Mouse (Mus musculus): ENCODE results near the gene Opa3.

Gene Opa3

DNA sequence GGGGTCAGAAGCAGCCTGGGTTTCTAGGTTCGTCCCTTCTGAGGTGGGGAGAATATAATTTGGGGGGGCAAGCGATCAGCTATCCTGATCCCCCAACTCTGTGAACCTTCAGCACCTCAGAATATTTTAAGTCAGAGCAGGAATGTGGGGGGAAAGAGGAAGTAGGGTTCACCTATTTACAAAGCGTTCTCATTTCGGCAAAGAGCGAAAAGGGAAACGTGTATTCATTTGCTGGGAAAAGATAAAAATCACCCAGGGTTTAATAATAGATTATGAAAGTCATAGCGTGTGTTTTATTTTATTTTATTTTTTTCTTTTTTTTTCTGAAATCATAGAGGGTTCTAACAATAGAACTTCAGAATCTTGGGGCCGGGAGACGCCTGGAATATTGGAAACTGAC is 13.2 kb upstream of the Opa3 start:
- no peak for DNase-seq (ENCODE audit: low spot score)

DNA sequence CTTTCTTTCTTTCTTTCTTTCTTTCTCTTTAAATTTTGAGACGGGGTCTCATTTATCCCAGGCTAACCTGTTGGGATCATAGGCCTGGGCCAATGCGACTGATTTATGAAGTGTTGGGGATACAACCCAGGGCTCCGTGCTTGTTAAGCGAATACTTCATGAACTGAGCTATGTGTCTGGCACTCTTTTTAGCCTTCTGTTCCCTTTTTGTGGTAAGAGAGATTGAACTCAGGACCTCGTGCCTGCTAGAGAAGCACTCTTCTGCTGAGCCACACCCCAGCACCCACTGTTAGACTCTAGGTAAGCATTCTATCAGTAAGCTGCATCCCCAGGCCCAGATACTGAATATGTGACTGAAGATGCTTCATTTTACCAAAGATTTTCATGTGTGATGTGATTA is 10.6 kb upstream of the Opa3 start:
- no peak for DNase-seq (ENCODE audit: low spot score)

GRCm38 (mm10) chr7:19217944-19218343 is 10.2 kb upstream of the Opa3 start:
- DNase-seq (ENCODE audit: low spot score), result peak; percentile 52

DNA sequence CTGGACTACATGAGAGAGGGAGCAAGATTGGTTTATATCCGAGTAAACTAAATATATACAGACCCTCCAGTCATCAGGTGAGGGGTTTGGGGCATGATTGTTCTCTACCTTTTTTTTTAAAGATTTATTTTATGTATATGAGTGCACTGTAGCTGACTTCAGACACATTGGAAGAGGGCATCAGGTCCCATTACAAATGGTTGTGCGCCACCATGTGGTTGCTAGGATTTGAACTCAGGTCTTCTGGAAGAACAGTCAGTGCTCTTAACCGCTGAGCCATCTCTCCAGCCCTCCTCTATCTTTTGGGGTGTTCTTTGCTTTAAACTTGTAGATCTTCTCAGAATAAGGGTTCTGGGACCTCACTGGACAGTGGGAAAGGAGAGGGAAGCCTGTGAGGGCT is 8.1 kb upstream of the Opa3 start:
- no peak for DNase-seq (ENCODE audit: low spot score)

DNA sequence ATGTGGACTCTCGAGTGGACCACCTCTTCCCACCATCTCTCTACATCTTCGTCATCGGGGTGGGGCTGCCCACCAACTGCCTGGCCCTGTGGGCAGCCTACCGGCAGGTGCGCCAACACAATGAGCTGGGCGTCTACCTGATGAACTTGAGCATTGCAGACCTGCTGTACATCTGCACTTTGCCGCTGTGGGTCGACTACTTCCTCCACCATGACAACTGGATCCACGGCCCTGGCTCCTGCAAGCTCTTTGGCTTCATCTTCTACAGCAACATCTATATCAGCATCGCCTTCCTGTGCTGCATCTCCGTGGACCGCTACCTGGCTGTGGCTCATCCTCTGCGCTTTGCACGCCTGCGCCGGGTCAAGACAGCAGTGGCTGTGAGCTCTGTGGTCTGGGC is 5.9 kb upstream of the Opa3 start:
- DNase-seq (ENCODE audit: low spot score), result no peak

GRCm38 (mm10) chr7:19222875-19223274 is 5.3 kb upstream of the Opa3 start:
- DNase-seq (ENCODE audit: low spot score), result no peak

DNA sequence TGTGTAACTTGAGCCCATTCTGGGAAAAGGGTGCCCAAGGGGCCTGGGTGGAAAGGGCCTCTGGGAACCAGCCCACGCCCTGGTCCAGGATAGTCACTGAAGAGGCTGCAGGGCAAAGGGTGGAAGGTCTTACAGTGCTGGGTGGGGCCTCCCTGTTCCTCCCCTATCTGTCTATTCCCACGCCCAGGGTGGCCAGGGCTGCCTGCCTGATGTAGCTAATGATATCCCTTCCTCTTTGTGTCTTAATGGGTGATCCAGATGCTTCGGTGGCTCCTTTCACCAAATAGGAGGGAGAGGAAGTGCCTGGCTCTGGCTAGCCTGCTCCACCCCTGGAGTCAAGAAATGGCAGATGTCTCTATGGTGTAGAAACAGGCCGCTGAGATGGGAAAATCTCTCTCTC is 3.2 kb upstream of the Opa3 start:
- no peak for DNase-seq (ENCODE audit: low spot score)

DNA sequence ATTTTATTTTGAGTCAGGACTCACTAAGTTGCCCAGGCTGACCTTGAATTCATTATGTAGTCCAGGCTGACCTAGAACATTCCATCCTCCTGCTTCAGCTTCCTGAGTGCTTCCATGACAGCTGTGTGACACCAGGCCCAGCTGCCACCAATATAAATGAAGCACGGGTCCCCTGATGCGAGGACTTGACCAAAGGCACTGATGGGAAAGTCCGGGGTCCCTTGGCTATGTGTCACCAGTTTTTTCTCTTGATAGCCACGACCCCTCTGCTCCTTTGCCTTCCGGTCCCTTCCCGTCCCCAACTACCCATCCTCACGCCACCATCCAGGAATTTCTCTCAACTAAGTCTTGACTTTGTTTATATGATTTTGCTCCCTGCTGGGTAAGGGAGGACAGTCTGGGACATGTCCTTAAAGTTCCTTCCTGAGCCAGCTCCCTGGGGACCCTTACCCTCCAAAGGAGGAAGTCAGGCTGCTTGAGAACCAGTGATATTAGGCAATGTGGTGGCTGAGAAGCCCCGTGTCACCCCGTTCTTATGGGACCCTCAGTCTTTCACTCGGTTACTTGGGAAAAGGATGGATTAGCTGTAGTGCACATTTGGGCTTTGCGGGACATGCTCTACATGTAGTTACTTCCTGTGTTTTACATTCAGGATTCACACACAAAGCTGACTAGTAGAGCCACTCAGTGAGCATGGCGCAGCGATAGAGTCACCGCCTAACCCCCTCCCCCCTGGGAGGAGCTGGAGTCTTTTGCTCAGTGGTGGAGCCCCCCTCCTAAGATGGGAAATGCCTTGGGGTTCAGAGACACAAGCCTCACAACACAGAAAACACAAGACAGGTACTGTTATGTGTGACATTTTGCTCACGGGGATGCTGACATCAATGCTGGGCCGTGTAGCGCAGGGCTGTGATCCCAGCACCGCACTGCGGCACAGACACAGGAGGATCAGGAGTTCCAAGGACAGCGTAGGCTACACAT is 1.0 kb upstream of the Opa3 start:
- no peak for DNase-seq (ENCODE audit: low spot score)

DNA sequence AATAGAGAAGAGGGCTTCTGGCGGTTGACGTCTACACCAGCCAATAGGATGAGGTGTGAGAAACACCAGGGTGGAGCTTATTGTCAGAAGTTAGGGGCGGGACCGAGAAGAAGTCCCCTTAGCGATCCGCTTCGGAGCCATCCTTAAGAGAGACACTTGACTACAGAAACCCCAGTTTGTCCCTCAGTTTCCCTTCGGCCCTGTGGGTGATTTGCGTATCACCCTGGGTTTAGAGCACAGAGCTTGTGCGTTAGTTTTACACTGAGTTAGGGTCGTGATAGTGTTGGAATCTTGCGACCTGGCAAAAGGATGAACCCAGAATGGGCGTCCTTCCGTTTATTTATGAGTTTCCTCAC is 637 bp downstream of the Opa3 start:
- no peak for DNase-seq (ENCODE audit: low spot score)

- DNase-seq (ENCODE audit: low spot score), result no peak
Measured at GRCm38 (mm10) chr7:19229404-19229803, 1.3 kb downstream of the Opa3 start.

DNA sequence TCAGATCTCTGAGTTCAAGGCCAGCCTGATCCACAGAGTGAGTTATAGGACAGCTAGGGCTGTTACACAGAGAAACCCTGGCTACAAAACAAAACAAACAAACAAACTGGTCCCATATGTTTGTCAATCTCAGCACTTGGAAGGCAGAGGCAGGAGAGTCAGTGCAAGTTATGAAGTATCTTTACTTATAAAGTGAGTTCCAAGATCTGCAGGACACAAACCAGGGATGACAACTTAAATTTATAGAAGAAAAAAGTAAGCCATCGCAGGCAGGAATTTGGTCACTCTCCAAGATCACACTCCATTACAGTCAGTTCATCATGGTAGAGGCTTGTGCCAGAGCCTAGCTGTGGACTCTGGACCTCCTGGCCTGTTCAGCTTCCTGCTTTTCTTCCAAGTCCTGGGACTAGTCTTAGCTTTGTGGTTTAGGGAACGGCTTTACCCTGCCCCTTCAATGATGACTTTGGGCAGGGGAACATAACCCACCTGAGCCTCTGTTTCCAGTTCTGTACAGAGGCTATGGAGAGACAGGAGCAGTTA is 2.0 kb downstream of the Opa3 start:
- no peak for DNase-seq (ENCODE audit: low spot score)

DNA sequence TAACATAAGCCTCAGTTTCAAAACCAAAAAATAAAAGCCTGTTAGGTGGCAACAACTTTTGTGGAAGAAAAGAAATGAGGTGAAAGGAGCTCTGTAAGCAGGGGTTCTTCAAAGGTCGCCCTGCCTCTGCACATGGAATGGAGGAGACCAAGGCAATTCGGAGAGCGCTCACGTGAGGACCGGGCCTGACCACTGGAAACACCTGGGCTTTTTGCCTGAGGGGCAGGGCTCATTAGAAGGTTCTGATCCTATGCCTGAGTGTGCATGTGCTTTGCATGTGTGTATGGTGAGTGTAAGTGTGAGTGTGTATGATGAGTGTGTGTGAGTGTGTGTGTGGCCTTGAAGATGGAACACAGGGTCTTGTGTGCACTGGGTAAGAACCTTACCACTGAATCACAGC is 2.8 kb downstream of the Opa3 start:
- DNase-seq (ENCODE audit: low spot score), result no peak

GRCm38 (mm10) chr7:19231849-19232248 is 3.7 kb downstream of the Opa3 start:
- peak; percentile 74 for DNase-seq (ENCODE audit: low spot score)

DNA sequence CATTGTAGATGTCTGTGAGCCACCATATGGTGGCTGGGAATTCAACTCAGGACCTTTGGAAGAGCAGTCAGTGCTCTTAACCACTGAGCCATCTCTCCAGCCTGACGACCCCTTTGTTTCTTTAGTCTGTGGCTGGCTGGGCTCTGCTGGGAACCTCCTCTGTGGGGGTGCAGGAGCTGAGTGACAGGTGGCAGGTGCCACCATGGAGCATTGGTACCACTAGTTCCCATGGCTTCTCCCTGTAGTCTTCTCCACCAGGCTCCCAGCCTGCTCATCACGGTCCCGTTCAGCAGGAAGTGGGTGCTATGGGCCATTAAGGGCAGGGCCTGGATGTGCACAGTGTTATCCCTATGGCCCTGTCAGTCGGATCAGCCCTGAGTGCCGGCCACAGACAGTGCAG is 6.5 kb downstream of the Opa3 start:
- DNase-seq (ENCODE audit: low spot score), result no peak

DNA sequence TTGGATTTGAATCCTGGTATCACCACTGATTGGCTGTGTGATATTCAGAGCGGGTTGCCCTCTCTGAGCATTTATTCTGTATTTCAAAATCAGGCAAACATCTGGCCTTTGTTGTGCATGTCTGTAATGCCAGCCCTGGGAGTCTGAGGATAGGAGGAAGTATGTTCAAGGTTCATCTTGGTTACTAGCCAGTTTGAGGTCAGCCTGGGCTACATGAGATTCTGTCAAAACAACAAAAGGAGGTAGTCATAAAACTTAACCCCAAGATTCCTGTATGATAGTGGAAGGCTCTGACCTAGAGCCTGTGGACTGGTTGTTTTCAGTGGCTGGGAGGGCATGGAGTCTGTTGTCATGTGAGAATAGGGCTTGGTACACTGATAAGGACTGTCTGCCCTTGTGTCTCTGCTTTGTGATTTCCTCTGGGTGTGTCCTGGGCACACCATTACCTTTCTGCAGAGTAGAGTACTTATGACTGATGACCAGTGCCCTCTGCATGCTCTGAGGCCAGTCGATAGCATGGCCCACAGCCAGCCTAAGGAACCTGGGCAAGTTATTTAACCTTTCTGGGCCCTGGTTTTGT is 7.0 kb downstream of the Opa3 start:
- no peak for DNase-seq (ENCODE audit: low spot score)

DNA sequence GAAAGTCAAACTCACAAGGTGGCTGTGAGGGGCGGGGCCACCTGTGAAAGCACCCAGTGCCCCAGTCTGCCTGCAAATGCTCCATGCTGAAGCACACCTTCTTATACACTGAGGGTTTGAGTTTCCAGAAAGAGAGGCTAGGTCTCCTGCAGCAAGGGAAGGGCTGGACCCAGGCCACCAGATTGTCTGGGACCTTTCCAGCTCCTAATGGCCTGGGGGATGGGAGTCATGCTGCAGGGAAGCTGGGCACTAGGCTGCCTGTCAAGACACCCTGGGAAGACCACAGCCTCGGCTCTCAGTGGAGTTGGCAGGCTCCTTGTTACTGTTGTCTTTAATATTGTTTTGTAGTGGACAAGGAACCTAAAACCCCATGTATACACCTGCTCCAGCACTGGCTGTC is 8.3 kb downstream of the Opa3 start:
- no peak for DNase-seq (ENCODE audit: low spot score)

DNA sequence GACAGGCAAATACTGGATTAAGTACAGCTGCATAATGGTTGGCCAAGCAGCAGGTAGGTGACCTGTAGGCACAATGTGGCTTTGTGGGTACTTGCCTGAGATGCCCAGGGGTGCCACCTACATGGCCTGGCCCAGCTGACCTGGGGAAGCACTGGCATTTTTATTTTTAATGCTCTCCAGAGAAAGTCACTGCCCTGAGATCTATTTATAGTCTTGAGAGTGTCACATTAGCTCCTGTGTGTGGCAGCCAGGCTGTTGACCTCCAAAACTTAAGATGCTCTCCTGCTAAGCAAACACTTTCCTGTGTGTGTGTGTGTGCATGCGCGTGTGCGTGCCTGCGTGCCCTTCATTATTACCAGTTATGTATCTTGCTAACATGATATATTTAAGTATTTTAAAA is 10.2 kb downstream of the Opa3 start:
- no peak for DNase-seq (ENCODE audit: low spot score)

DNA sequence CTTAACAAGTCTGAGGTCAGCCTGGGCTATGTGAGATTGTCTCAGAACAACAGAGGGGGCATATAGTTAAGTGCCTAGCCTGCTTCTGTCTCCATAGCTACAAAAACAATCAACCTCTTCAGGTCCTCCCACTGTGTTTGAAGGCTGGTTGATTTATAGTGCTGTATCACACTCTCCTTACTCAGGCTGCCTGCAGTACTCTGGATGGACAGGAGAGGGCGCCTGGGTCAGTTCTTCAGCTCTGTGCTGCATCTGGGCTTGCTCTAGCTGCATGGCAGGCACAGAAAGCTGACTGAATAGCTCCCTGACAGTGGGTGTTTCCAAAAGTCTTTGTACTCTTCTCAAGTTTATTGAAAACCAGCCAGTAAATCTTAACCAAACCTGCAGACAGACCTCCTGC is 11.3 kb downstream of the Opa3 start:
- peak; percentile 78 for DNase-seq (ENCODE audit: low spot score)

DNA sequence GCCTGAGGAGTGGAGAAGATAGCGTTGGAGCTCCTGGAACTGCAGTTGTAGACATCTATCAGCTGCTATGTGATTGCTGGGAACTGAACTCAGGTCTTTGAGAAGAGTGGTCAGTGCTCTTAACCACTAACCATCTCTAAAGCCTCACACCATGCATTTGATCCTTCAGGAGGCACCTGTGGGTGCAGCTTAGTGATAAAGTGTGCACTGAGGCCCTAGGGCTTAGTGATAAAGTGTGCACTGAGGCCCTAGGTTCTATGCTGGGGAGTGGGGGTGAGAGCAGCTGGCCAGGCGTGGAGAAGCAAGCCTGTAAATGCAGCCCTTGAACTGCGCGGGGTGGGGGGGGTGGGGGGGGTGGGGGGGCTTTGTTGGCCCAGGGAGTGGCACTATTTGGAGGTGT is 11.9 kb downstream of the Opa3 start:
- DNase-seq (ENCODE audit: low spot score), result no peak

GRCm38 (mm10) chr7:19240905-19241463 is 12.8 kb downstream of the Opa3 start:
- no peak for DNase-seq (ENCODE audit: low spot score)

DNA sequence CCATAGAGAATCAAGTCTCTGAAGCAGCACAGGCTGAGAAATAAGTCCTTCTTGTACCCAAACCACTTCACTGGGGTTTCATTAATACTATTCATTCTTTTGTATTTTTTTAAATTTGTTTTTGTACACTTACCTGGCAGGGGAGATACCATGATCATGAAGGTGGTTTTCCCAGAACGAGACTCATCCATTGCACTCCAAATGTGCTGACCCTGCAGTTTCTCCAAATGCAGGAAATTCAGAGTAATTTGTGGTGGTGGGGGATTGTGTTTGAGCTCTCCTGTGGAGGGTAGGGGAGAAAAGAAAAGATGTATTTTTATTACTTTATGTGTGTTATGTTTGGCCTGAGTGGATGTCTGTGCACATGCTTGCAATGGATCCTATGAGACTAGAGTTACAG is 13.9 kb downstream of the Opa3 start:
- no peak for DNase-seq (ENCODE audit: low spot score)

GRCm38 (mm10) chr7:19243858-19244257 is 15.7 kb downstream of the Opa3 start:
- no peak for DNase-seq (ENCODE audit: low spot score)

DNA sequence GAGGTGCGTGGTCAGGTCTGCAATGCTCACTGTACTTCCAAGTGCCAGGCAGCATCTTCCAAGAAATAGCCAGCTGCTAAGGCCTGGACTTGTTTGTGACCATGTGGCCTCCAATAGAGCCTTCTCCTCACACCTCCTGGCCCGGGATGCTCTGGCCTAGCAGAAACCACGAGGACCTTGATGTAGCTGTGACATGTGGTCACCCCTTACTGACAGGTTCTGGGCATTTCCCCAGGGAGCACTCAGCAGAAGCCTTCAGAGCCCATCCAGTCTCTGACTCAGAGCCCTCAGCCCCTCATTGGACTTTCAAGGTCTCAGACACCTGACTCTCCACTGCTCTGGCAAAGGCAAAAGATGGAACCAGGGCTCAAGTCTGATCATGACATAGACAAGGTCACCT is 16.9 kb downstream of the Opa3 start:
- no peak for DNase-seq (ENCODE audit: low spot score)

All from yolk sac, embryonic 10.5 days (tissue).